Mouse (Mus musculus) frontal cortex, postnatal 25 days (tissue): ENCODE measurements around the gene Svep1.

Experiments
- DNase-seq, 2 experiments: peaks; one replicate each; pipeline ENCODE4 v3.0.0; 2022; ENCODE audit warnings: low spot score in 2 of 2

The Svep1 gene

DNA sequence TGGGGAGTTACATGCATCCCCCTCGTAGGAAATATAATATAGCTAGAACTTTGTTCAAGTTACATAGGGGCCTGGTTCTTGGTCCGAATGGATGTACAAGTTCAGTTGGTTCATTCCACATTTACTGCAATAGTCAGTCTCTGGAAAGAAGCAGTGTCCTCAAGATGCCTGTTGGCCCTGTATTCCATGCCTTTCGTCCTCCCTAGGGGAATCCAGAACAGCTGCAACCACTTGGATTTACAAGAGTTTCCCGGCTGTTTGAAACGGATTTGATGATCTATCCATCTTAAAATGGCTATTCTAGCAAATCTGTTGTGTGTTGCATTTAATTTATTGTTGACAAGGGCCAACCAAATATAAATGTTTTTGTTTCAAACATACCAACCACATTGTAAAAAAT lies 36.2 kb downstream of the Svep1 start:
- no peak for DNase-seq

DNA sequence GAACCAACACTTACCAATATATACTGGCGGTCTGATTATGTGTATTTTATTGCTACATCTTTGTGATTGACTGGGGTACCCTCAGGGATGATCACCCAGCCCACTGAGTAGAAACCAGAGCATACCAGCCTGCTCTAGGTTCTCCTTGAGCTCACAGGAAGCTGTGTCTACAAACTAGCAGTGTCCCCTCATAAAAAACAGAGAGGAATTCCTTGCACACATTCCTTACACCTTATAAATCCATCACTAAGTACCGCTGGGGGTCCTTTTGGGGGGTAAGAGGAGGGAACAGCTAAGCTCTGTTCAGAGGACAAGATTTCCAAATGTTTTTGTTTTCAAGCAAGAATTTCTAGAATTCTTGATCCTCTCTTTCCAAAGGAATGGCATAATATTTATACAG lies 36.7 kb downstream of the Svep1 start:
- no peak for DNase-seq

DNA sequence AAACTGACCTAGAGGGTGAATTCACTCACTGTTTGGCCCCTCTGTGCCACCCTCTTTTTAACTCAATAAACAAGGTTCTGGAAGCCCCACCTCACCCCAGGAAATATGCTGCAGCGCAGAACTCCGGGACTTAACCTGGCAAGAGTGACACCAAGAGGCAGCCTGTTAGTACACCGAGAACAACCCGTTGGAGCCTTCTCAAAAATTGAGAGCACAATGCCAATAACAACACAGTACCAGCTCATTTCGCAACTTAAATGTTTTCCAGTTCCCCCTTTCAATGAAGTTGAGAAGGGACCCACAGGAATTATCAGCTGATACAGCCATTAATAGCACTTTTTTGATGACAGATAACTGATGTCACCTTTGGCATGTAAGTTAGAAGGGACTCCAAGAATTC lies 38.3 kb downstream of the Svep1 start:
- no peak for DNase-seq

- no peak for DNase-seq
Observed at GRCm38 (mm10) chr4:58165711-58166110, 40.9 kb downstream of the Svep1 start.

GRCm38 (mm10) chr4:58161901-58162300 lies 44.8 kb downstream of the Svep1 start:
- no peak for DNase-seq

DNA sequence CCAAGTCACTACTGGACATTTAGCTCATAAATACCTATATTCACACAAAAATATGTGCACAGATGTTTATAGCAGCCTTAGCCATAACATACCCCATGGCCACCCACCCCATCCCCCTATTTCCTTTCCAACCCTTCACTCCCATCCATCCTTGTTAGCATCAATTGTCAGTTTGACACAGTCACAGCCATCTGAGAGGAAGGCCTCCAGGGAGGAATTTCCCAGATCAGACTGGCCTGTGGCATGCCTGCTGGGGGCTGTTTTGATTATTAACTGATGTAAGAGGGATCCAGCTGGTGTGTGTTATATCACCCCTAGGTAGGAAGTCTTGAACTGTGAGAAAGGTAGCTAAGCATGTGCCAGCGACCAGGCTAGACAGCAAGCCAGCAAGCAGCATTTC lies 47.1 kb downstream of the Svep1 start:
- no peak for DNase-seq

DNA sequence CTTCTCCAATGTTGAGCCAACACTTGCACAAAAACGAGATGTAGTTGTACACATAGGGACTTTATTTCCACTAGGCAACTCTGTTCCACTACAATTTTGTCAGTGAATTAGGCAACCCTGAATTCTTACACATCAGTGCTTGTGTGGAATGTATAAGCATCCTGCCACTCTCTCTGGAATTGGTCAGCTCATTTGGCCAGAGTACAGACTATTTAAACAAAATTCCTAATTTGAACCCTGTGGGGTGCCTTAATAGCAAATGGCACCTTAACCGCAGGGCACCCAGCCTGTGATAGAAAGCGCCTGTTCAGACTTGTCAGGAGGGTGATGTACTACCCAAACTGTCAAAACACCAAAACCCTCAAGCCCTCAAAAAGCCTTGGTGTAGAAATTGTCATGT lies 56.4 kb downstream of the Svep1 start:
- DNase-seq = no peak

DNA sequence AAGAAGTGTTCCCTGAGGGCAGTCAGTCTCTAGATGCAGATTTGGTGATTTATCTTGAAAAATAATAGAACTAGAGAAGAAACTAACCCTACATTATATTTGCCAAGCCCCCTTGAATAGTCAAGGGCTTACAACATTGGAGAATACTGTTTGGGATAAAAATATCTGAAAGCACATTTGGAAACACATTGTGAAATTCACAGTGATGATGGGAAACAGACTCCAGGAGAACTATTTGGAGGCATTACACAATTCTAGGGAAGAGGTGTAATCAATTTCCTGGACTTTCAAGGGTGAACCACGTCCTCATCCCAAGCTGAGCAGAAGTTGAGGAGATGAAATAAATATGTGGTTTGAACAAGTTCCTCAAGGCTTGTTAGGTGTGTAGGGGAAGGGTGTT lies 57.5 kb downstream of the Svep1 start:
- no peak for DNase-seq

- no peak for DNase-seq
Observed at GRCm38 (mm10) chr4:58148547-58148946, 58.1 kb downstream of the Svep1 start.

- no peak for DNase-seq
Observed at GRCm38 (mm10) chr4:58146676-58147075, 60.0 kb downstream of the Svep1 start.

- no peak for DNase-seq
Observed at GRCm38 (mm10) chr4:58139764-58140556, 66.7 kb downstream of the Svep1 start.

GRCm38 (mm10) chr4:58139241-58139640 lies 67.4 kb downstream of the Svep1 start:
- no peak for DNase-seq

GRCm38 (mm10) chr4:58133610-58134309 lies 72.9 kb downstream of the Svep1 start:
- DNase-seq = no peak

GRCm38 (mm10) chr4:58129844-58130243 lies 76.8 kb downstream of the Svep1 start:
- no peak for DNase-seq

DNA sequence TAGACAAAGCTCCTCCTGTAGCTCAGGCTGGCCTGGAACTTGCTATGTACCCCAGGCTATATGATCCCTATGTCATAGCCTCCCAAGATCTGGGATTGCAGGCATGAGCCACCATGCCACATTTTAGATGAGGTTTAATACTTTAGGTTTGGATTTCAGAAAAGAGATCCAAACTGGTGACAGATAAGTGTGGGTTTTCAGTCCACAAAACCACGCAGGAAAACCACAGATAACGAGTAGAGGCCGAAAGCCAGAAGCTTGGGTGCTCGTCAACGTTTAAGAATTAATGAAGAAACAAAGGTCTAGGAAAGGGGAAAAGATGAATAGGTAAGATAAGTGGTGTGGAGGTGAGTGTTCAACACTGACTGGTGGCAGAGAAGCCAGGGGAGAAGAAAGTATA lies 79.6 kb downstream of the Svep1 start:
- no peak for DNase-seq

- no peak for DNase-seq
Observed at GRCm38 (mm10) chr4:58115452-58115851, 91.2 kb downstream of the Svep1 start.

- no peak for DNase-seq
Observed at GRCm38 (mm10) chr4:58111008-58111407, 95.7 kb downstream of the Svep1 start.

GRCm38 (mm10) chr4:58109793-58110192 lies 96.9 kb downstream of the Svep1 start:
- no peak for DNase-seq

DNA sequence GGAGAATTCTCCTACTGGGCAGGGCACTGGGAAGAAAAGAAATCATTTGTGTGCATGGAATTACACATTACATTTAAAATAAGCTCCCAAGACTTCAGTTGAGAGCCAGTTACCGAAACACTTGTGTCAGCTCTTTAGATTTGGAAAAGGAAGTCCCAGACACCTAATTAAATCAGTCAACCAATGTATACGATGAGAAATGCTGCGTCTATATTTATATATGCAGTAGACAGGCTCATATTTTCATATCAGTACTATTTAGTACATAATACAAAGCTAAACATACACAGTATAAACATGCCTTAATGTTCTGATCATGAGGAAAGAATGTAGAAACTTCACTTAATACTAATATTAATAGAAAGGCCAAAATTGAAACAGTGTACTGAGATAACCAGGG lies 98.3 kb downstream of the Svep1 start:
- DNase-seq = no peak

DNA sequence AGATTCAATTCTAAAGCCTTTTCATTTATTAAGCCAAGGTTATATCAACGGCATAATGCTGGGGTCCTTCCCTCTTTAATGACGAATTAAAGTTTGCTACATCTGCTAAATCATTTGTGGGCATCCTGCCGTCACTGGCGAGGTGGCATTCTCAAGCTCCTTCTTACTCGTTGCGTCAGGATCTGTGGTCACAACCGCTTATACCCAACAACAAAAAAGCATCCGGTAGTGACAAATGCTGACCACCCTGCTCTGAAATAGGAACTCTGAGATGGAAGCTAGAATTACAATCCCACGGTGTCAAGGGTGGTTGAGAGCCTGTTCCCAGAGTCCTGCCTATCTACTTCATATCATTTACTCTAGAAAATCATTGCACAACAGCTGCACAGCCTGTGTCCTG lies 108.9 kb downstream of the Svep1 start:
- no peak for DNase-seq

- DNase-seq = no peak
Observed at GRCm38 (mm10) chr4:58086738-58087137, 119.9 kb downstream of the Svep1 start.

DNA sequence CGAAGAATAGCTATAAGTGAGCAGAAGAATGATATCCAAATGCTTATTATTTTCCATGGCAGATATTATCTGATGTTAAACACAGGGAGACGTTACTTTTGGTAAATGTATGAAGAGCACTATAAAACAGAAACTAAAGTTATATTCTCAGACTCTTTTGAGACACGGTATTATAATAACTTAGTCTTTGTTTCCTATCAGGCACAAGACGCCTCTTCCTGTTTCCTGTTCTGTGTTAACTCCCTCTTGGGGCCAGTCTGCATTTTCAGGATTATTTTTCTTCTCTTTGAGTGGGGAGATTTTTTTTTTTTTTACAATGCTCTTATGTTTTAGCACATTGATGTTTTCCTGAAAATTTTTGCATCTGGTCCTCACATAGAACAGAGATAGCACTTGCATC lies 120.5 kb downstream of the Svep1 start:
- DNase-seq = no peak

DNA sequence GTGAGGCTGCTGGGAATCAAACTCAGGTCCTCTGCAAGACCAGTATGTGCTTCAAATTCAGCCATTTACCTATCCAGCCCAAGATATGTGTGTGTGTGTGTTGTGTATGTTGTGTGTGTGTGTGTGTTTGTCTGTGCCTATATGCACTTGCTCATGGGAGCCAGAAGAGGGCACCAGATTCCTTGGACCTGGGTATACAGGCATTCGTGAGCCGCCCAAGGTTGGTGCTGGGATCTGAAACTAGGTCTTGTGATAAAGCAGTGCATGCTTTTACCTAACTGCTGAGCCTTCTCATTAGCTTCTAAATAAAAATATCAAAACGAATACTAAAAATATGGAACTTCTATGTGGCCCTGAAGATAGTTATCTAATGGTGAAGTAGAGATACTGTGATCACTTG lies 121.3 kb downstream of the Svep1 start:
- no peak for DNase-seq
